In genomic region chr8:120343582-120343981, GRCm38 (mm10) we compare ENCODE assay signal across 12 mouse cellular contexts.
DNase-seq lines count a peak whose midpoint lies in the region; ATAC-seq lines count a peak whose summit lies in the region.
"Had no signal": no experiment of that assay in that cellular context is flagged by ENCODE, and none has a peak within 500 bp of the region (broad histone marks: within the 10 kb centered on the region; RNA-seq: fewer than 3 reads in every experiment).

No protein-coding gene starts in this region.

- no peaks in the 10 kb centered on the region for H3K27me3 ChIP-seq in hindbrain, embryonic 11.5 days (ENCODE audit: control insufficient read depth, insufficient read depth, low read length)
- H3K27me3 ChIP-seq in midbrain, embryonic 10.5 days (ENCODE audit: low read depth, poor library complexity, severe bottlenecking): peaks cover 72% of the 10 kb centered on the region

- no peak for ATAC-seq in hindbrain, embryonic 11.5 days (ENCODE audit: low FRiP score)
- ATAC-seq: CD4-positive, CD25-positive, alpha-beta regulatory T cell, adult 4 months had no signal

- no peak overlapping the region for H3K4me3 ChIP-seq in hindbrain, embryonic 11.5 days (ENCODE audit: low read depth, low read length)
- no peak overlapping the region for H3K4me3 ChIP-seq in midbrain, embryonic 10.5 days

- WGBS in hindbrain, embryonic 11.5 days: 66% methylated on average over 12 of the region's 12 CpGs
- WGBS in midbrain, embryonic 10.5 days: 92% methylated on average over 12 of the region's 12 CpGs

- peak; percentile 50 for DNase-seq in thymus, postnatal 4 days
- DNase-seq in thymus, adult 18-20 months: no peak
- no peak for DNase-seq in hindbrain, embryonic 11.5 days (ENCODE audit: low spot score)
- no peak for DNase-seq in midbrain, embryonic 10.5 days (ENCODE audit: low spot score)
- no peak for DNase-seq in right cerebral cortex, postnatal 36 days (ENCODE audit: low spot score in 2 of 2)
- no peak for DNase-seq in cerebellum, postnatal 25 days
- DNase-seq in gastrocnemius, postnatal 36 days: no peak
- DNase-seq in kidney, adult 9 months: no peak
- DNase-seq: adrenal gland, adult 8-10 months had no signal

- H3K36me3 ChIP-seq in hindbrain, embryonic 11.5 days (ENCODE audit: control insufficient read depth, insufficient read depth, low read length): no peaks in the 10 kb centered on the region
- no peaks in the 10 kb centered on the region for H3K36me3 ChIP-seq in midbrain, embryonic 10.5 days

- intact Hi-C loops in gastrocnemius, postnatal 36 days (cut with DNase I): no loop called here

- H3K27ac ChIP-seq in hindbrain, embryonic 11.5 days (ENCODE audit: low read depth, low read length): peak overlapping the region; percentile 71
- peak overlapping the region; percentile 73 for H3K27ac ChIP-seq in midbrain, embryonic 10.5 days (replicated peaks)
- H3K27ac ChIP-seq: kidney, postnatal 0 days; stomach, postnatal 0 days had no signal

- no peaks in the 10 kb centered on the region for H3K9me3 ChIP-seq in hindbrain, embryonic 11.5 days (ENCODE audit: control insufficient read depth, low read length)
- no peaks in the 10 kb centered on the region; the same call in 1 of the 2 replicates for H3K9me3 ChIP-seq in midbrain, embryonic 10.5 days (replicated peaks)

- H3K9ac ChIP-seq in hindbrain, embryonic 11.5 days (ENCODE audit: low read depth, low read length): no peak overlapping the region

- peaks cover 28% of the 10 kb centered on the region for H3K4me1 ChIP-seq in hindbrain, embryonic 11.5 days (replicated peaks; ENCODE audit: control insufficient read depth, insufficient read depth, low read length)
- H3K4me1 ChIP-seq in midbrain, embryonic 10.5 days: peaks cover 100% of the 10 kb centered on the region

- H3K4me2 ChIP-seq in hindbrain, embryonic 11.5 days (replicated peaks; ENCODE audit: low read depth, low read length): no peak overlapping the region
